Mouse (Mus musculus) kidney, postnatal 36 days (tissue): ENCODE measurements around the gene Gpr1.
"Not testable (repeated sequence)": the region's sequence is repeated elsewhere in the genome, so short reads cannot be mapped to it uniquely, and the experiment has no call there.

Source experiments
- DNase-seq, 2 experiments: peaks; one replicate each; pipeline ENCODE4 v3.0.0; 2021 to 2022; ENCODE audit warnings: mixed read lengths in 2 of 2

Gpr1 gene

GRCm38 (mm10) chr1:63214631-63215030 is 288 bp upstream of the Gpr1 start:
- peak in 1 of 2 experiments; percentile 5 for DNase-seq

GRCm38 (mm10) chr1:63213478-63214270 is 669 bp downstream of the Gpr1 start:
- DNase-seq: no peak

GRCm38 (mm10) chr1:63209861-63210529 is 4.3 kb downstream of the Gpr1 start:
- peak in 1 of 2 experiments; percentile 6 for DNase-seq

- no peak for DNase-seq
These were observed 6.7 kb downstream of the Gpr1 start for GRCm38 (mm10) chr1:63207607-63208006.

- no peak for DNase-seq
These were observed 9.5 kb downstream of the Gpr1 start for GRCm38 (mm10) chr1:63204660-63205394.

- peak in 1 of 2 experiments; percentile 32 for DNase-seq
These were observed 10.2 kb downstream of the Gpr1 start for GRCm38 (mm10) chr1:63203950-63204659.

GRCm38 (mm10) chr1:63203471-63203870 is 10.9 kb downstream of the Gpr1 start:
- no peak for DNase-seq

GRCm38 (mm10) chr1:63201672-63202071 is 12.7 kb downstream of the Gpr1 start:
- DNase-seq: no peak

- DNase-seq: no peak
These were observed 14.0 kb downstream of the Gpr1 start for GRCm38 (mm10) chr1:63200322-63200721.

- DNase-seq: no peak
These were observed 15.0 kb downstream of the Gpr1 start for GRCm38 (mm10) chr1:63199387-63199786.

GRCm38 (mm10) chr1:63195848-63196512 is 18.4 kb downstream of the Gpr1 start:
- no peak for DNase-seq

- peak; percentile 8 to 18 for DNase-seq
These were observed 21.9 kb downstream of the Gpr1 start for GRCm38 (mm10) chr1:63192306-63193065.

GRCm38 (mm10) chr1:63190851-63191250 is 23.5 kb downstream of the Gpr1 start:
- peak; percentile 23 to 54 for DNase-seq

- peak; percentile 23 to 47 for DNase-seq
These were observed 25.8 kb downstream of the Gpr1 start for GRCm38 (mm10) chr1:63188536-63188935.

GRCm38 (mm10) chr1:63185430-63185829 is 28.9 kb downstream of the Gpr1 start:
- not testable (repeated sequence) for DNase-seq

- peak; percentile 30 to 78 for DNase-seq
These were observed 31.6 kb downstream of the Gpr1 start for GRCm38 (mm10) chr1:63182636-63183270.

GRCm38 (mm10) chr1:63182212-63182611 is 32.1 kb downstream of the Gpr1 start:
- DNase-seq: peak; percentile 66 to 85

GRCm38 (mm10) chr1:63181480-63181879 is 32.9 kb downstream of the Gpr1 start:
- DNase-seq: no peak

GRCm38 (mm10) chr1:63181019-63181418 is 33.3 kb downstream of the Gpr1 start:
- peak; percentile 95 to 97 for DNase-seq

- not testable (repeated sequence) for DNase-seq
These were observed 33.8 kb downstream of the Gpr1 start for GRCm38 (mm10) chr1:63180575-63180974.

GRCm38 (mm10) chr1:63180122-63180521 is 34.2 kb downstream of the Gpr1 start:
- DNase-seq: no peak
